Mouse (Mus musculus): ENCODE measurements around the gene Batf.
"Not testable (repeated sequence)": the region's sequence is repeated elsewhere in the genome, so short reads cannot be mapped to it uniquely, and the experiment has no call there.

Batf gene

GRCm38 (mm10) chr12:85684411-85685275 is 1.8 kb upstream of the Batf start:
- DNase-seq (ENCODE audit: low spot score in 2 of 2), result no peak

GRCm38 (mm10) chr12:85687217-85687533 is 706 bp downstream of the Batf start:
- DNase-seq (ENCODE audit: low spot score in 2 of 2), result no peak

- DNase-seq (ENCODE audit: low spot score in 2 of 2), result no peak
These were observed 1.4 kb downstream of the Batf start for GRCm38 (mm10) chr12:85687846-85688245.

- DNase-seq (ENCODE audit: low spot score in 2 of 2), result no peak
These were observed 9.3 kb downstream of the Batf start for GRCm38 (mm10) chr12:85695787-85696186.

GRCm38 (mm10) chr12:85696436-85696835 is 10.0 kb downstream of the Batf start:
- DNase-seq (ENCODE audit: low spot score in 2 of 2), result no peak

- DNase-seq (ENCODE audit: low spot score in 2 of 2), result not testable (repeated sequence)
These were observed 11.7 kb downstream of the Batf start for GRCm38 (mm10) chr12:85698179-85698578.

- DNase-seq (ENCODE audit: low spot score in 2 of 2), result no peak
These were observed 13.8 kb downstream of the Batf start for GRCm38 (mm10) chr12:85700191-85700841.

GRCm38 (mm10) chr12:85700842-85701223 is 14.4 kb downstream of the Batf start:
- DNase-seq (ENCODE audit: low spot score in 2 of 2), result no peak

- no peak for DNase-seq (ENCODE audit: low spot score in 2 of 2)
These were observed 15.9 kb downstream of the Batf start for GRCm38 (mm10) chr12:85702166-85703055.

GRCm38 (mm10) chr12:85703507-85703906 is 17.0 kb downstream of the Batf start:
- DNase-seq (ENCODE audit: low spot score in 2 of 2), result no peak

- DNase-seq (ENCODE audit: low spot score in 2 of 2), result no peak
These were observed 18.1 kb downstream of the Batf start for GRCm38 (mm10) chr12:85704566-85704965.

- DNase-seq (ENCODE audit: low spot score in 2 of 2), result peak; percentile 29 to 32
These were observed 18.7 kb downstream of the Batf start for GRCm38 (mm10) chr12:85705002-85705830.

- DNase-seq (ENCODE audit: low spot score in 2 of 2), result no peak
These were observed 19.5 kb downstream of the Batf start for GRCm38 (mm10) chr12:85705831-85706530.

- DNase-seq (ENCODE audit: low spot score in 2 of 2), result no peak
These were observed 20.4 kb downstream of the Batf start for GRCm38 (mm10) chr12:85706906-85707305.

GRCm38 (mm10) chr12:85707391-85707790 is 20.9 kb downstream of the Batf start:
- DNase-seq (ENCODE audit: low spot score in 2 of 2), result no peak

GRCm38 (mm10) chr12:85708556-85708955 is 22.1 kb downstream of the Batf start:
- DNase-seq (ENCODE audit: low spot score in 2 of 2), result no peak

GRCm38 (mm10) chr12:85710695-85711094 is 24.2 kb downstream of the Batf start:
- no peak for DNase-seq (ENCODE audit: low spot score in 2 of 2)

GRCm38 (mm10) chr12:85712587-85712986 is 26.1 kb downstream of the Batf start:
- DNase-seq (ENCODE audit: low spot score in 2 of 2), result no peak

GRCm38 (mm10) chr12:85714126-85714525 is 27.7 kb downstream of the Batf start:
- DNase-seq (ENCODE audit: low spot score in 2 of 2), result no peak

- no peak for DNase-seq (ENCODE audit: low spot score in 2 of 2)
These were observed 38.8 kb downstream of the Batf start for GRCm38 (mm10) chr12:85725306-85725705.

Measured in frontal cortex, postnatal 14 days (tissue).